Mouse (Mus musculus) lung, adult 2 months (tissue): ENCODE data around the gene Ncor2.

Source experiments
- CTCF ChIP-seq: fragments of 200-500 bp; IDR thresholded peaks from 2 replicates; pipeline ENCODE4 v1.5.1; 2011; ENCODE audit warnings: mild to moderate bottlenecking, low read length, control low read depth; ENCODE audit not compliant: insufficient read depth
- POLR2A ChIP-seq: fragments of 200-500 bp; IDR thresholded peaks from 2 replicates; pipeline ENCODE4 v1.6.1; 2011; ENCODE audit warnings: low read depth, mild to moderate bottlenecking, control low read depth, low read length, borderline replicate concordance; ENCODE audit errors: extremely low read depth

DNA sequence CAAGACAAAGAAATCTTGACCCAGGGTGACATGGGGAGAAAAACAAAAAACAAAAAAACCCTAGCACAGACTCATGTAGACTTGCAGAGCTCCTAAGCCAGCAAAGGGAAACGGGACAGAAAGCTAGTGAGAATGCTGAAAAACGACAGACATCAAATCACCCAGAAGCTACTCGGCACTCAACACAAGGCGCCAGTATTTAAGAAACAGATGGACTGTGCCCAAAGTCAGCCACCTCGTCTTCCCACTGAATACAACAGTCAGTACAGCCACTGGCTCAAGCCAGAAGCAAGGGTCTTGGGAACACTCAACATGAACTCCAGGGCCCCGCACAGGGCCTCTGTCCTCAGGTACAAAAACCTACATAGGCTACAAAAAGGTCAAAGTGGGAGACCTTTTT, 7.8 kb downstream of the Ncor2 start:
- TF ChIP-seq CTCF (no peak), POLR2A (no peak)
